Mouse (Mus musculus): ENCODE results near the gene Itga7. TPM values are rescaled to one million over a fixed set of nuclear protein-coding genes. Genes with fewer than 3 reads are reported as not detected.

Itga7 gene
- polyA plus RNA-seq, 1 experiment from 2014 or later = 15.5 TPM

Other genes starting within 250 kb of the Itga7 start
- 103 and 104 TPM in 2 replicates for gene Rab5b, start 237.6 kb upstream of the Itga7 start, polyA plus RNA-seq (2015; fragmentation: Nextera tagmentation; extraction: Ambion mirVana)
- 0.50 and 1.0 TPM in 2 replicates for gene Pmel, start 229.6 kb upstream of the Itga7 start, polyA plus RNA-seq (2015; fragmentation: Nextera tagmentation; extraction: Ambion mirVana)
- 23.3 and 29.1 TPM in 2 replicates for gene Cdk2, start 228.8 kb upstream of the Itga7 start, polyA plus RNA-seq (2015; fragmentation: Nextera tagmentation; extraction: Ambion mirVana)
- 7.8 and 8.2 TPM in 2 replicates for gene Dgka, start 189.0 kb upstream of the Itga7 start, polyA plus RNA-seq (2015; fragmentation: Nextera tagmentation; extraction: Ambion mirVana)
- gene Pym1, start 185.9 kb upstream of the Itga7 start, polyA plus RNA-seq (2015; fragmentation: Nextera tagmentation; extraction: Ambion mirVana) = 44.1 and 46.6 TPM in 2 replicates
- gene Mmp19, start 142.9 kb upstream of the Itga7 start, polyA plus RNA-seq (2015; fragmentation: Nextera tagmentation; extraction: Ambion mirVana) = 0.59 and 0.63 TPM in 2 replicates
- gene Dnajc14, start 129.8 kb upstream of the Itga7 start, polyA plus RNA-seq (2015; fragmentation: Nextera tagmentation; extraction: Ambion mirVana) = 54.3 and 55.4 TPM in 2 replicates
- gene Tmem198b, start 129.4 kb upstream of the Itga7 start, polyA plus RNA-seq (2015; fragmentation: Nextera tagmentation; extraction: Ambion mirVana) = 15.9 and 16.2 TPM in 2 replicates
- 185 and 212 TPM in 2 replicates for gene Sarnp, start 116.5 kb upstream of the Itga7 start, polyA plus RNA-seq (2015; fragmentation: Nextera tagmentation; extraction: Ambion mirVana)
- gene Ormdl2, start 112.2 kb upstream of the Itga7 start, polyA plus RNA-seq (2015; fragmentation: Nextera tagmentation; extraction: Ambion mirVana) = 30.5 and 30.7 TPM in 2 replicates
- gene Gdf11, start 42.1 kb upstream of the Itga7 start, polyA plus RNA-seq (2015; fragmentation: Nextera tagmentation; extraction: Ambion mirVana) = 11.8 and 13.5 TPM in 2 replicates
- gene Cd63, start 32.8 kb upstream of the Itga7 start, polyA plus RNA-seq (2015; fragmentation: Nextera tagmentation; extraction: Ambion mirVana) = 228 and 241 TPM in 2 replicates
- gene Rdh5, start 10.9 kb upstream of the Itga7 start, polyA plus RNA-seq (2015; fragmentation: Nextera tagmentation; extraction: Ambion mirVana) = 14.1 and 16.9 TPM in 2 replicates
- 299 and 314 TPM in 2 replicates for gene Bloc1s1, start 9.8 kb upstream of the Itga7 start, polyA plus RNA-seq (2015; fragmentation: Nextera tagmentation; extraction: Ambion mirVana)
- gene Mettl7b, start 27.2 kb downstream of the Itga7 start, polyA plus RNA-seq (2015; fragmentation: Nextera tagmentation; extraction: Ambion mirVana) = 0.15 TPM in 1 of 2 replicates, not detected in the other
- not detected in 2 replicates for gene Olfr9, start 55.6 kb downstream of the Itga7 start, polyA plus RNA-seq (2015; fragmentation: Nextera tagmentation; extraction: Ambion mirVana)
- not detected in 2 replicates for gene Olfr763, start 77.0 kb downstream of the Itga7 start, polyA plus RNA-seq (2015; fragmentation: Nextera tagmentation; extraction: Ambion mirVana)
- gene Olfr764-ps1, start 106.1 kb downstream of the Itga7 start, polyA plus RNA-seq (2015; fragmentation: Nextera tagmentation; extraction: Ambion mirVana) = not detected in 2 replicates
- not detected in 2 replicates for gene Olfr765, start 116.2 kb downstream of the Itga7 start, polyA plus RNA-seq (2015; fragmentation: Nextera tagmentation; extraction: Ambion mirVana)
- not detected in 2 replicates for gene Olfr766-ps1, start 135.2 kb downstream of the Itga7 start, polyA plus RNA-seq (2015; fragmentation: Nextera tagmentation; extraction: Ambion mirVana)
- not detected in 2 replicates for gene Olfr767, start 149.1 kb downstream of the Itga7 start, polyA plus RNA-seq (2015; fragmentation: Nextera tagmentation; extraction: Ambion mirVana)
- not detected in 2 replicates for gene Olfr768, start 165.6 kb downstream of the Itga7 start, polyA plus RNA-seq (2015; fragmentation: Nextera tagmentation; extraction: Ambion mirVana)
- gene Olfr769, start 184.0 kb downstream of the Itga7 start, polyA plus RNA-seq (2015; fragmentation: Nextera tagmentation; extraction: Ambion mirVana) = not detected in 2 replicates
- gene Olfr770, start 205.2 kb downstream of the Itga7 start, polyA plus RNA-seq (2015; fragmentation: Nextera tagmentation; extraction: Ambion mirVana) = not detected in 2 replicates
- not detected in 2 replicates for gene Olfr771, start 230.9 kb downstream of the Itga7 start, polyA plus RNA-seq (2015; fragmentation: Nextera tagmentation; extraction: Ambion mirVana)
- gene Olfr772, start 244.1 kb downstream of the Itga7 start, polyA plus RNA-seq (2015; fragmentation: Nextera tagmentation; extraction: Ambion mirVana) = not detected in 2 replicates